Mouse (Mus musculus) lung, embryonic 16.5 days (tissue): ENCODE data around the gene Paqr7. TPM values are rescaled to one million over a fixed set of nuclear protein-coding genes. Genes with fewer than 3 reads are reported as not detected.

Experiments
- ATAC-seq: fragments of 200-750 bp; cut with Nextera tagmentation; 2 replicates; pipeline ENCODE4 v1.8.0; 2017; ENCODE audit warnings: low read depth, mild to moderate bottlenecking, moderate library complexity
- H3K27ac ChIP-seq: fragments of 300-500 bp; sonication (generic); 2 replicates; pipeline ENCODE4 v1.5.1; 2014; ENCODE audit warnings: mild to moderate bottlenecking, control low read depth, low read length
- H3K27me3 ChIP-seq: fragments of 300-500 bp; sonication (generic); 2 replicates; pipeline ENCODE4 v1.6.1; 2014; ENCODE audit warnings: low read depth, low read length, mixed read lengths; ENCODE audit not compliant: control insufficient read depth, insufficient read depth
- H3K36me3 ChIP-seq: fragments of 300-500 bp; sonication (generic); 2 replicates; pipeline ENCODE4 v1.6.1; 2014; ENCODE audit warnings: low read length; ENCODE audit not compliant: control insufficient read depth, insufficient read depth
- H3K4me1 ChIP-seq: fragments of 300-500 bp; sonication (generic); replicated peaks from 2 replicates; pipeline ENCODE4 v1.6.1; 2014; ENCODE audit warnings: low read length, mixed read lengths; ENCODE audit not compliant: control insufficient read depth, insufficient read depth
- H3K4me2 ChIP-seq: fragments of 300-500 bp; sonication (generic); 2 replicates; pipeline ENCODE4 v1.6.1; 2014; ENCODE audit warnings: low read depth, low read length, control low read depth
- H3K4me3 ChIP-seq: fragments of 300-500 bp; sonication (generic); 2 replicates; pipeline ENCODE4 v1.5.1; 2014; ENCODE audit warnings: mild to moderate bottlenecking, low read length, control low read depth
- H3K9ac ChIP-seq: fragments of 300-500 bp; sonication (generic); 2 replicates; pipeline ENCODE4 v1.6.1; 2014; ENCODE audit warnings: low read length, control low read depth
- H3K9me3 ChIP-seq: fragments of 300-500 bp; sonication (generic); 2 replicates; pipeline ENCODE4 v1.6.1; 2016; ENCODE audit warnings: low read length; ENCODE audit not compliant: control insufficient read depth
- WGBS: fragments of 180-500 bp; shearing (Covaris S2); extraction: QIAGEN DNeasy Blood & Tissue Kit; methylation state at CpG from one replicate; pipeline ENCODE4 v1.1.7; 2014; 5-methylcytosine and 5-hydroxymethylcytosine counted together
- polyA plus RNA-seq: library from polyadenylated mRNA; unstranded; fragments of >200 nt; fragmentation: Nextera tagmentation; extraction: Ambion mirVana; gene quantifications from 2 replicates; pipeline ENCODE4 v1.2.1, GENCODE M21; 2015

Paqr7 gene
- polyA plus RNA-seq, 1 experiment from 2014 or later: 6.9 TPM

GRCm38 (mm10) chr4:134534932-134535786, 38.7 kb downstream of the Paqr7 start, which contains the start of gene Mtfr1l:
Gene Mtfr1l (minus strand): TSS chr4:134535387.
- H3K4me1 ChIP-seq: peaks cover 26% of the 10 kb centered on the region
- no peaks in the 10 kb centered on the region for H3K27me3 ChIP-seq
- peak within 1 kb of the TSS; percentile 90 for H3K9ac ChIP-seq
- peak; percentile 98 for ATAC-seq
- H3K9me3 ChIP-seq: no peaks in the 10 kb centered on the region
- WGBS: under 1% methylated on average over 67 of the region's 71 CpGs
- peak within 1 kb of the TSS; percentile 91 for H3K27ac ChIP-seq
- H3K36me3 ChIP-seq: peaks cover 6% of the 10 kb centered on the region
- peak within 1 kb of the TSS; percentile 94 for H3K4me3 ChIP-seq
- H3K4me2 ChIP-seq: peak within 1 kb of the TSS; percentile 96

GRCm38 (mm10) chr4:134535787-134536151, 39.3 kb downstream of the Paqr7 start:
- H3K36me3 ChIP-seq: peaks cover 5% of the 10 kb centered on the region; the same call in 1 of the 2 replicates
- no peaks in the 10 kb centered on the region for H3K27me3 ChIP-seq
- H3K27ac ChIP-seq: peak overlapping the region; percentile 74
- peak overlapping the region; percentile 96 for H3K4me2 ChIP-seq
- peak overlapping the region; percentile 75 for H3K9ac ChIP-seq
- no peaks in the 10 kb centered on the region for H3K9me3 ChIP-seq
- H3K4me1 ChIP-seq: peaks cover 26% of the 10 kb centered on the region
- WGBS: 6% methylated on average over 8 of the region's 8 CpGs
- 0 out of 2 replicates have a peak, but pooled peaks have one; percentile 1 for ATAC-seq
- H3K4me3 ChIP-seq: peak overlapping the region; percentile 94

GRCm38 (mm10) chr4:134538997-134539580, 42.6 kb downstream of the Paqr7 start:
- no peak for ATAC-seq
- peaks cover 7% of the 10 kb centered on the region for H3K4me1 ChIP-seq
- H3K4me2 ChIP-seq: no peak overlapping the region
- H3K27ac ChIP-seq: no peak overlapping the region
- H3K9ac ChIP-seq: no peak overlapping the region
- no peak overlapping the region for H3K4me3 ChIP-seq
- no peaks in the 10 kb centered on the region for H3K27me3 ChIP-seq
- H3K36me3 ChIP-seq: peaks cover 12% of the 10 kb centered on the region; the same call in 1 of the 2 replicates
- H3K9me3 ChIP-seq: no peaks in the 10 kb centered on the region
- WGBS: 84% methylated on average over 10 of the region's 10 CpGs

DNA sequence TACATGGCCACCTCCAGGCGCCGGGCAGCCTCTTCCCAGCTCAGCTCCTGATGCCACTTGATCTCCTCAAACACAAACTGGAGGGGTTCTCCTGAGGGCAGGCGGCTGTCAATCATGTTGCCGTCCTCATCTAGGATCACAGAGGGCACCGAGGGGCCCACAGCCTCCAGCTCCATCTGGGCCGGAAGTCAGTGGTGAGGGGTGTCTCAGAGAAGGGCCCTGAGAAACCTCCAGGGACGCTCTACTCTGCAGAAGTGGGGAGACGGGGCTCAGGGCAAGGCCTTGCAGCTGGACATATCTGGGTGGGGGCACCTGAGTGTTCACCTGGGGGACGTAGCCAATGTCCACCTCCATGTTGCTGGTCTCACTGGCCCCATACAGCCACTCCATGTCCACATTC, 46.2 kb downstream of the Paqr7 start:
- no peak overlapping the region for H3K4me2 ChIP-seq
- H3K9me3 ChIP-seq: no peaks in the 10 kb centered on the region
- H3K27ac ChIP-seq: no peak overlapping the region
- H3K4me1 ChIP-seq: peaks cover 8% of the 10 kb centered on the region
- no peak for ATAC-seq
- H3K36me3 ChIP-seq: peaks cover 26% of the 10 kb centered on the region
- H3K4me3 ChIP-seq: no peak overlapping the region
- no peaks in the 10 kb centered on the region for H3K27me3 ChIP-seq
- WGBS: 85% methylated on average over 9 of the region's 9 CpGs
- H3K9ac ChIP-seq: no peak overlapping the region

GRCm38 (mm10) chr4:134543261-134543660, 46.8 kb downstream of the Paqr7 start:
- Histone ChIP-seq H3K4me3 (no peak overlapping the region), H3K4me1 (peaks cover 12% of the 10 kb centered on the region), H3K9ac (no peak overlapping the region), H3K36me3 (peaks cover 27% of the 10 kb centered on the region), H3K27me3 (no peaks in the 10 kb centered on the region), H3K27ac (no peak overlapping the region), H3K9me3 (no peaks in the 10 kb centered on the region), H3K4me2 (no peak overlapping the region)
- WGBS: 1% methylated on average over 5 of the region's 5 CpGs
- peak; percentile 71 for ATAC-seq

DNA sequence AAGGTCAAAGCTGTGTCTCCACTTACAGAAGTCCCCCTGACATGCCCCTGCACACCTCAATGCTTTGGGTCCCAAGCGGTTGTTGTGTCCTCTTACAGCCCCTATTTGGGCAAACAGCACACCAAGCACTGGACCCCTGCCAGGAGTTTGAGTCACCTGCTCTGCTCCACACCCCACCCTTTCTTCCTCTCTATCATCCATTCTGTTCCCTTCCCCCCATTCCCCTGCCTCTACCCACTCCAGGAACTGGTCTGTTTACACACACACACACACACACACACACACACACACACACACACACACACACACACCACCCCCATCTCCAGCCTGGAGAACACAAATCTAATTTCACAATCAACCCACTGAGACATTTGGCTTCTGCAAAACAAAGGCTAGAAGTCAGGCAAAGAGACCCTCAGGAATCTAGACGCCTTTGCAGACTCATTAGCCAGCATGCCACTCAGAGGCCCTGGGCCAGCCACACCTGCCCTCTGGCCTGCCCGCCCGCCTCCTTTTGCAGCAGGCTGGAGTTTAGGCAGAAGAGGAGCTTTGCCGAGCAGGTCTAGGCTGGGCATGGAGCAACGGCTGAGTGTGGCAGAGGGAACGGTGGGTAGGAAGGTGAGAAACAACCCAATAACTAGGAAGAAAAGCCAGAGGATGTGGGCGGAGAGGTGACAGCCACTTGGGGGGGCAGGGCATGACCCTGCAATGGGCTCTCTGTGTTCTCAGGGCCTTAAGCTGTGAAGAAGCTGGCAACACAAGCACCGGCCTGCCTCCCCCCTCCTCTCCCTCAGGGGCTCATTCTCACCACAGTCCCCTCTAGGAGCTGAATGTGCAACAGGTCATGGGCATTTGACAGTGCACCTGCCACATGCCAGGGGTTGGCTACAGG, 50.6 kb downstream of the Paqr7 start:
- WGBS: 55% methylated on average over 9 of the region's 9 CpGs
- peaks cover 29% of the 10 kb centered on the region for H3K36me3 ChIP-seq
- peak overlapping the region; percentile 69 for H3K27ac ChIP-seq

GRCm38 (mm10) chr4:134548169-134548938, 51.9 kb downstream of the Paqr7 start:
- H3K4me2 ChIP-seq: no peak overlapping the region
- H3K4me1 ChIP-seq: peaks cover 30% of the 10 kb centered on the region
- peaks cover 7% of the 10 kb centered on the region for H3K9me3 ChIP-seq
- no peak overlapping the region for H3K27ac ChIP-seq
- peaks cover 24% of the 10 kb centered on the region for H3K36me3 ChIP-seq
- ATAC-seq: no peak
- H3K9ac ChIP-seq: no peak overlapping the region; the same call in 1 of the 2 replicates
- H3K4me3 ChIP-seq: no peak overlapping the region
- H3K27me3 ChIP-seq: no peaks in the 10 kb centered on the region
- 57% methylated on average over 18 of the region's 18 CpGs for WGBS

More for the DNA sequence above, 50.6 kb downstream of the Paqr7 start:
- Histone ChIP-seq H3K4me3 (no peak overlapping the region), H3K9ac (peak overlapping the region; percentile 52), H3K4me2 (no peak overlapping the region), H3K27me3 (no peaks in the 10 kb centered on the region), H3K9me3 (peaks cover 7% of the 10 kb centered on the region), H3K4me1 (peaks cover 26% of the 10 kb centered on the region)
- ATAC-seq: 0 out of 2 replicates have a peak, but pooled peaks have one; percentile 11

- Histone ChIP-seq H3K9me3 (peaks cover 7% of the 10 kb centered on the region), H3K4me2 (no peak overlapping the region), H3K36me3 (peaks cover 17% of the 10 kb centered on the region), H3K9ac (no peak overlapping the region), H3K27me3 (no peaks in the 10 kb centered on the region), H3K4me1 (peaks cover 30% of the 10 kb centered on the region), H3K27ac (no peak overlapping the region), H3K4me3 (no peak overlapping the region)
- 95% methylated on average over 8 of the region's 8 CpGs for WGBS
- ATAC-seq: no peak
These were observed 53.4 kb downstream of the Paqr7 start for GRCm38 (mm10) chr4:134549899-134550298.
